Mouse (Mus musculus): ENCODE results near the gene Timp2. TPM values are rescaled to one million over a fixed set of nuclear protein-coding genes. Genes with fewer than 3 reads are reported as not detected.

Timp2 gene
- polyA plus RNA-seq, 1 experiment from 2014 or later: 83.9 TPM

- WGBS: 86% methylated on average over 7 of the region's 7 CpGs
- peaks cover 22% of the 10 kb centered on the region for H3K4me1 ChIP-seq (replicated peaks; ENCODE audit: control insufficient read depth, insufficient read depth, low read length)
- H3K9ac ChIP-seq (ENCODE audit: low read length): no peak overlapping the region
- no peak overlapping the region for H3K4me2 ChIP-seq (ENCODE audit: low read length)
- H3K27me3 ChIP-seq (replicated peaks; ENCODE audit: control insufficient read depth, insufficient read depth, low read length): no peaks in the 10 kb centered on the region
- ATAC-seq (replicated peaks; ENCODE audit: low FRiP score, low TSS enrichment, low read depth) (no peak), DNase-seq (ENCODE audit: low spot score) (no peak)
- H3K4me3 ChIP-seq (ENCODE audit: low read depth, low read length): no peak overlapping the region
- peaks cover 20% of the 10 kb centered on the region for H3K36me3 ChIP-seq (ENCODE audit: control insufficient read depth, insufficient read depth, low read length)
- no peaks in the 10 kb centered on the region for H3K9me3 ChIP-seq (ENCODE audit: control insufficient read depth, low read length)
- peak overlapping the region; percentile 64 for H3K27ac ChIP-seq (ENCODE audit: low read depth)
Observed at GRCm38 (mm10) chr11:118253447-118254158, 101.9 kb downstream of the Timp2 start.

Other genes with a start within 250 kb of the Timp2 start
- 0.14 and 0.26 TPM in 2 replicates for gene Dnah17, start 225.1 kb downstream of the Timp2 start, polyA plus RNA-seq (2014; fragmentation: Nextera tagmentation; extraction: Ambion mirVana)
- 8.3 and 9.3 TPM in 2 replicates for gene Cyth1, start 107.1 kb downstream of the Timp2 start, polyA plus RNA-seq (2014; fragmentation: Nextera tagmentation; extraction: Ambion mirVana)
- 18.1 and 18.8 TPM in 2 replicates for gene Usp36, start 65.5 kb downstream of the Timp2 start, polyA plus RNA-seq (2014; fragmentation: Nextera tagmentation; extraction: Ambion mirVana)
- 0.61 and 0.69 TPM in 2 replicates for gene Cep295nl, start 13.2 kb downstream of the Timp2 start, polyA plus RNA-seq (2014; fragmentation: Nextera tagmentation; extraction: Ambion mirVana)
- gene Lgals3bp, start 46.4 kb upstream of the Timp2 start, polyA plus RNA-seq (2014; fragmentation: Nextera tagmentation; extraction: Ambion mirVana): 108 and 120 TPM in 2 replicates
- 30.1 and 32.9 TPM in 2 replicates for gene Cant1, start 63.3 kb upstream of the Timp2 start, polyA plus RNA-seq (2014; fragmentation: Nextera tagmentation; extraction: Ambion mirVana)
- gene C1qtnf1, start 72.5 kb upstream of the Timp2 start, polyA plus RNA-seq (2014; fragmentation: Nextera tagmentation; extraction: Ambion mirVana): 7.1 and 7.2 TPM in 2 replicates
- 7.2 and 11.9 TPM in 2 replicates for gene Engase, start 121.1 kb upstream of the Timp2 start, polyA plus RNA-seq (2014; fragmentation: Nextera tagmentation; extraction: Ambion mirVana)